Mouse (Mus musculus): ENCODE data around the gene Olfr1229.

Olfr1229 gene

DNA sequence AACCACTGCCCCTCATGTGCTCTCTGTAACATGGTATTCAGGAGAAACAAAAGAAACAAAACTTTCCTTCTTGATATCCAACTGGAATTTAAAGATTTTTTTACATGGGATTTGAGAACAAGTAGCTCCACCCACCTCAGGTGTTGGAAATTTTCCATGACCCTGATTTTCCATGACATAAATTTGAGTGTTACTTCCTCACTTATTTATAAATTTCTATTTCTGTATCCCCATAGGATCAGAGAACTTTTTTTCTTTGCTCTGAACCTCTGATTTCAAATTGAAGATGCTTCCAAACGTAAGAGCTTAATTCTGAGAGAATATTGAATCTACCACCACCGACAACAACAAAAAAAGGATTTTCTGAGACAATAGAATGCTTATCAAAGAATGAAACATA lies at the start of gene Olfr1229:
Gene Olfr1229, minus strand, starts transcription at position 101 of the 400 bp plus-strand sequence.
- DNase-seq, result no peak

DNA sequence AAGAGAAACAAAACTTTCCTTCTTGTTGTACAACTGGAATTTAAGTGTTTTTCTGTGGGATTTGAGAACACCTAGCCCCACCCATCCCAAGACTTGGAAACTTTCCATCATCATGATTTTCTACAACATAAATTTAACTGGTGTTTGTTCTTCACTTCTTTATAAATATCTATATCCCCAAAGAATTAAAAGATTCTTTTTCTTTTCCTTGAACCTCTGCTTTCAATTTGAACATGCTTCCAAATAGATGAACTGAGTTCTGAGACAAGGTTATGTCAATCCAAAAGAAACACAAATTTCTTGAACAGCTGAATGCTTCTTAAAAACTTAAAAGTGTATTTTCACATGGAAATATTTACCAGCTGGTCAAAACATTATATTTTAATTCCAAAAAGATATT lies 41.8 kb upstream of the Olfr1229 start, which contains the start of gene Olfr1232:
Gene Olfr1232, minus strand, starts transcription at position 101 of the 400 bp plus-strand sequence.
- no peak for DNase-seq

DNA sequence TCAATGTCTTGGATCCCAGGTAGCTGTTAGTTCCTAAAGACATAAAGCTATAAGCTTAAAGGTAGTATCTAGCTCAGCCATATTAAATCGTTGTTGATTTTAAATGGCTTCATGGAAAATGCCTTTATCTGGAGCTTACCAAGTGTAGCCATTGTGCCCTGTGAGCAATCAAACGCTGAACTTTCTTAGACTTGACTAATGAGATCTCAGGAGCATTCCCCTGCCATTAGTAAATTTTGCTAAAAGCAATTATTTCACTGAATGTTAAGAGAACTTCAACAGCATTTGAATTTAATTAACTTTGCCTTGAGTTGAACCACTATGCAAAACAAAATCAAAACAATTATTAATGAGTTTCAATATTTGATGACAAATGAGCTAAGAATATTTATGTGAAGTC lies 19.2 kb upstream of the Olfr1229 start, which contains the start of gene Olfr1231:
Gene Olfr1231, minus strand, starts transcription at position 101 of the 400 bp plus-strand sequence.
- no peak for DNase-seq

GRCm38 (mm10) chr2:89297168-89297567 lies 9.4 kb upstream of the Olfr1229 start, which contains the start of gene Olfr1230:
Gene Olfr1230, minus strand, starts transcription at chr2:89297268.
- no peak for DNase-seq

DNA sequence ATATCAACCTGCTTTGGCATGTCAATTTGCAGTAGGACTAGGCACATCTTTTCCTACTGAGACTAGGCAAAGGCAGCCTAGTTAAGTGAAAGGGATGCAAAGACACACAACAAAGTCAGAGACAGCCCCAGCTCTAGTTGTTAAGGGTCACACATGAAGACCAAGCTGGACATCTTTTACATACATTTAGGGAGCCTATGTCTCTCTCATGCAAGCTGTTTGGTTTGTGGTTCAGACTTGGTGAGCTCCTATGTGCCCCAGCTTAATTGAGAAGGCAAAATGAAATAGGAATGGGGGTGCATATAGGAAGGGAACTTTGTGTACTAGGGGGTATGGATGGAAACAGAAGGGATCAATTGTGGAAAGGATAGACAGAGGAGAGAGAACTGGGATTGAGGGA lies 33.9 kb downstream of the Olfr1229 start, which contains the start of gene Olfr1228:
Gene Olfr1228, minus strand, starts transcription at position 101 of the 400 bp plus-strand sequence.
- DNase-seq, result no peak

Measured in thymus, postnatal 14 days (tissue).